Mouse (Mus musculus): Measurements from ENCODE around the gene Col18a1.

The Col18a1 gene

GRCm38 (mm10) chr10:77104327-77104726 lies 62.0 kb downstream of the Col18a1 start:
- DNase-seq: no peak

DNA sequence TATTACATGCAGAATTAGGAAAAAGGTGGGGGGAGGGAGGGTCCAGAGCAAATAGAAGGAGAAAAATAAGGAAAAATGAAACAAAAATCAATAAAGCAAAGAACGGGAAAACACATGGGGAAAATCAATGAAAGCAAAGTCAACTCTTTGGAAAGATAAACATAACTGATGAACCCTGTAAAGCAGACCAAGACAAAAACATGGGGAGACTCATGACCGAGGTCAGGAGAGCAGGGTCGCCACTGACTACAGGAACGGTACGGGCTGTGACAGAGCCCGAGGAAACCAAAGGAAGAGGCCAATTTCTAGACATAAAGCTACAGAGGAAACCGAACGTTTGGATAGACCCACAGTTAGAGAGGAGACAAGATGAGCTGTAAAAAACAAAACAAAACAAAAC lies 62.7 kb downstream of the Col18a1 start:
- no peak for DNase-seq

DNA sequence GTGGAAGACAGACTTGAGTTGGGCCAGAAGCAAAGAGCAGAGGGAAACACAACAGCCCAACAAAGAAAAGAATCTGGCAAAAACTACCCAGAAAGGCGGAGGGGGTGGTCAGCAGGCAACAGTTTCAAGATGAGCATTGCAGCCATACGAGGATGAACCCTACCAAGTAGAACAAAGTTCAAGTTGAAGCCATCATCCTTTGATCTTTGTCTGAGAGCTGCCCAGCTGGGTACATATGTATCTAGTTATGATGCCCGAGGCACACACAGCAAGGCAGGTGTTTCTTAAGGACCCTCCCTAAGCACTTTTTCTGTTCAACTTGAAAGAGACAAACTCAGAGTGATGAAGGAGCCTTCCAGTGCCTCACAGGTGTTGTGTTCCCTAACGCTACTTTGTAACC lies 66.6 kb downstream of the Col18a1 start:
- no peak for DNase-seq

- DNase-seq: no peak
These were observed 67.7 kb downstream of the Col18a1 start for GRCm38 (mm10) chr10:77098619-77099018.

DNA sequence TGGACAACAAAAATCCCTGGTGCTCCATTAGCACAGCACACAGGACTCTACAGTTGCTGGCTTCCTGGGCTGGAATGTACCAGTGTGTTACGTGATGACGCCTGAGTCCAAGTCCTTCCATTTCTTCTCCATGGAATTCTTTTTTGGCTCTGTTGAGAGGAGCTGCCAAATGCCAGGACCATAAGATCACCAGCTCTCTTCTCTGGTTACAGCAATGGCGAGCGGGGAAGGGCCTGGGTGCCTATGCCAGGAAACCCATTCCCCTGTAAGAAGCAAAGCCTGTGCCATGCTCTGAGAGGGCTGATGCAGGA lies 68.5 kb downstream of the Col18a1 start:
- no peak for DNase-seq

GRCm38 (mm10) chr10:77097006-77097889 lies 69.1 kb downstream of the Col18a1 start:
- DNase-seq: no peak

DNA sequence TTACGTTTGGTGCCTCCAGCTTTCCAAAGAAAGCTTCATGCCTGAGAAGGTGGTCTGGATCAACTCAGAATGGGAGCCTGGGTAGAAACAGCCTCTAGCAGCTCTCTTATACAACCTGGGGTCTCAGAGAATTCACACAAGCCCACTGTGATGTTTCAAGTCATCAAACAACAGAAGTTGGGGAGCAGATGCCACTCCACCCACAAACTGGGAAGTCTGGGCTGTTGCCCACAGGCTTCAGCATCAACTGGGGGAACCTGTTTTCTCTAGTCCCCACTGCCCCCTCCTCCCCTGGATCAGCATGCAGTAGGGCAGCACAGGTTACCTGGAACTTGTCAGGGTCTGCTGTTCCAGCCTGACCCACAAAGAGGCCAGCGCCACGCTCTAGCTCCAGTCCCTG lies 70.7 kb downstream of the Col18a1 start:
- DNase-seq: no peak

DNA sequence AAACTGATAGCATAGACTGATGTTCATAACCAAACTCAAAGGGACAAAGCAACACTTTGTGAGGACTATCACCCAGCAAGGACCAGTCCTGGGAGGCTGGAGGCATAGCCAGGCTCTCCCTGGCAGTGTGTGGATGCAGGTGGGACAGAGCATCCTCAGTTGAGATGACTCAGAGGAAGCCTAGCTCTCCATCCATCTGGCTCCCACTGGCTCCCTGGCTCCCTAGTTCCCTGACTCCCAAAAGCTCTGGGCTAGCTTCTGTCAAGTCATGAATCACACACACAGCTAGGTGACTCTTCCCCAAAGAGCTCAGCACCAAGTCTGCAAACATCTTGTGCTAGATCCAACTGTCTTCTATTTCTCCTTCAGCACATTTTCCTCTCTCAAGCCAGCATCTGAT lies 72.5 kb downstream of the Col18a1 start:
- DNase-seq: no peak

DNA sequence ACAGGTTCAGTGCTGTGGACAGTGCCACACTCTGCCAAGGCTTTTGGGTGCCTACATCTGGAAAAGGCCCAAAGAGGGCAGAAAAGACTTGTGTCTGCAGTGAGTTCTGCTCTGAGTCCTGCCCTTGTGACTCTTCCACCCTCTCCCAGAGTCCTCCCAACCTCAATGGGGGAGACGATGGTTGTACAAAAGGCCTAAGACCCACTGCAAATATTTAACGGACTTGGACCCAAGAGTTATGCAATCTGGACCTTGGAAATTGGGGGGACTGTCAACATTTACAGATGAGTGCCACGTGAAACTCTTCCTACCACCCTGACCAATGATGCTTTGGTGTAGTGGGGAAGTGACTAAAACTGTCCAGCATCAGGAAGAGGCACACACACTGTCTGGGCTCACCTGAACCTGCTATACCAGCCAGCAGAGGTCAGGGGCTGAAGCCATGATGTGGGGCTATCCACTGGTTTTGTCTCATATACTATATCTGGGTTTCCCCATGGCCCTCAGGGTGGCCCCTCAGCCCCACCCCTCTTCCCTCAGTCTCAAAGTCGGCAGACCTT lies 74.7 kb downstream of the Col18a1 start:
- DNase-seq: no peak

- no peak for DNase-seq
These were observed 76.3 kb downstream of the Col18a1 start for GRCm38 (mm10) chr10:77090063-77090462.

GRCm38 (mm10) chr10:77089336-77089735 lies 77.0 kb downstream of the Col18a1 start:
- DNase-seq: no peak

- DNase-seq: no peak
These were observed 81.8 kb downstream of the Col18a1 start for GRCm38 (mm10) chr10:77084568-77084967.

DNA sequence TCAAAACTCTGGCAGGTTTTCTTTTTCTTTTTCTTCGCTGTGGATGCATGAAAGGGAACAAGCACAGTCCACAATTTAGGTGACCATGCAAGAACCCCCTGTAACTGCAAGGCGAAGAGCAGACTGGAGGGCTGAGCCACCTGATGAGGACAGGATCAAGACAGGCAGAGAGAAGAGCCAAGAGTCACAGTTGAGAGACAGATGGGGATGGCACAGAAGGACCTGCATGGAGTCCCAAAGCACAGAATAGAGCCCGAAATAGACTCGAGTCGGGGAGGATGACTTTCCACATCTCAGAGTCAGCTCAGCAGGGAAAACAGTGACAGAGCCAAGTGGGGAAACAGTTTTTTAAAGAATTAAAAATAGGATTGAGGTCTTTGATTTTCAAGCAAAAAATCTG lies 83.4 kb downstream of the Col18a1 start:
- no peak for DNase-seq

GRCm38 (mm10) chr10:77082453-77082852 lies 83.9 kb downstream of the Col18a1 start:
- peak; percentile 78 for DNase-seq

GRCm38 (mm10) chr10:77078961-77079360 lies 87.4 kb downstream of the Col18a1 start:
- DNase-seq: peak; percentile 81

DNA sequence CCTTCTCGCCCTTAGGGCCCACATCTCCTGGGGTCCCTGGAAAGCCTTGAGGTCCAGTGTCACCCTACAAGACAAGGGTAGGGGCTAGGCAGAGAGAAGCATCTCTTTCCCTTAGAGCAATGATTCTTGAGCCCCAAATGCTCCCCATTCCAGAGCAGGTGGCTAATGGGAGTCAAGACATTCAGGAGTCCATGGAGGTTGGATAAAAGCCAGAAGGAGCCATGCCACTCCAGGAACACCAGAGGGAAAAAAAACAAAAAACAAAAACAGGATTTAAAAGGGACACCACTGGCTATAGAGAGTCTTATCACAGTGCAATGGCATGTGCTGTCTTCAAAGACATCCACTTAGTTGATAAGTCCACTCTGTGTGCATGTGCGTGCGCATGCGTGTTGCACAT lies 87.9 kb downstream of the Col18a1 start:
- no peak for DNase-seq

- DNase-seq: no peak
These were observed 91.9 kb downstream of the Col18a1 start for GRCm38 (mm10) chr10:77074276-77074974.

DNA sequence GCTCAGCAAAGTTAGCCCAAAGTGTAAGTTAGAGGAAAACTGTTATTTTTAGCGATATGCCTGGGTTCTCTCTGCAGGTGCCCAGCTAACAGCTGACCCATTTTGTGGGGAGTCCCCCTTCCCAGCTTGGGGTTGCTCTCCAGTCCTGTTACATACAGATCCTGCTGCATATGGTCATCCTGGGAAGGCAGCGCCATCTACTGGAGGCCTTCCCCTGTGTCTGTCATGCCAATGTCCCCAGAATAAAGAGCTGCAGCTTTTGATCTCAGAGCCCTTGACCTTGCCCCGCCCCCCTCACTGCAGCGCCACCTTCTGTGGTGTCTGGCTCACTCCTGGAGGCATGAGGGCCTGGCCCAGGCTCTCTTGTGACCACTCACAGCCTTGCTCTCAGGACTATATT lies 96.3 kb downstream of the Col18a1 start:
- DNase-seq: peak; percentile 62

GRCm38 (mm10) chr10:77068469-77068868 lies 97.9 kb downstream of the Col18a1 start:
- DNase-seq: no peak

- DNase-seq: no peak
These were observed 101.7 kb downstream of the Col18a1 start for GRCm38 (mm10) chr10:77064659-77065058.

- no peak for DNase-seq
These were observed 102.1 kb downstream of the Col18a1 start for GRCm38 (mm10) chr10:77064239-77064638.

DNA sequence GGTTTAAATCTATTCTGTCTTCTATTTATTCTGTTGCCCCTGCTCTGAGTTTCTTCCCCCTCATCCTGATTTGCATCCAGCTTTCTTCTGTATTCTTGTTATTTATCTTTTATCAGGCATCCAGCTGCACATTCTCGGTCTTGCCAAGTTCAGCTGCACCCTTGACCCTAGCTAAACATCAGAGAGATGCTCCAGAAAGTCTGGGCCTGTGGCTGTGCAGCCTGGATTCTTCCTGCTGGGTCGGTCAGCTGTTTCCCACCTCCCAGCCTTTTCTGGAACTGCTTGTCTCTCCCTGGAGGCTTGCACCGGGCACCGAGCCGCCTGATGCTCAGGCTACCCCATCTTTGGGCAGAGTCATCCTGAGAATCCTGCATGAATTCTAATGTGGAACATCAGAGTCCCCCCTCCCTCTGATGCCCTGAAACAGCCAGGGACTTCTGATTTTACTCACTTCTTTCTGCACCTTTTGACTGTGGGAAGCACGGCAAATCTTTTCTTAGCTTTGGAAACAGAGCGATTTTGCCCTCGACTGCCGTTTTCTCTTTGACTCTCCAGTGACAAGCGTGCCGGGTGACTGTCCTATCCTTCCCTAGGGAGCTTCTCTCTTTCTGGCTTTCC lies 103.8 kb downstream of the Col18a1 start:
- DNase-seq: peak; percentile 39

GRCm38 (mm10) chr10:77061426-77061825 lies 104.9 kb downstream of the Col18a1 start:
- DNase-seq: no peak

- no peak for DNase-seq
These were observed 109.6 kb downstream of the Col18a1 start for GRCm38 (mm10) chr10:77056768-77057167.

Measured in kidney, adult 11 months (tissue).